Mouse (Mus musculus) forebrain, embryonic 11.5 days (tissue): ENCODE data around the gene Cyb5b. TPM values are rescaled to one million over a fixed set of nuclear protein-coding genes. Genes with fewer than 3 reads are reported as not detected.
"Not testable (repeated sequence)": the region's sequence is repeated elsewhere in the genome, so short reads cannot be mapped to it uniquely, and the experiment has no call there.

Experiments used
- ATAC-seq: fragments of 200-750 bp; cut with Nextera tagmentation; replicated peaks from 2 replicates; pipeline ENCODE4 v1.8.0; 2017; ENCODE audit warnings: moderate TSS enrichment; ENCODE audit not compliant: low FRiP score
- DNase-seq: peaks from one replicate; pipeline ENCODE4 v3.0.0-alpha.2; 2017; ENCODE audit warnings: low spot score
- H3K27ac ChIP-seq: fragments of 300-500 bp; sonication (generic); 2 replicates; pipeline ENCODE4 v1.5.1; 2014; ENCODE audit warnings: low read depth, low read length
- H3K27me3 ChIP-seq: fragments of 300-500 bp; sonication (generic); 2 replicates; pipeline ENCODE4 v1.6.1; 2014; ENCODE audit warnings: mild to moderate bottlenecking, low read length, mixed read lengths; ENCODE audit not compliant: control insufficient read depth, insufficient read depth
- H3K36me3 ChIP-seq: fragments of 300-500 bp; sonication (generic); 2 replicates; pipeline ENCODE4 v1.6.1; 2014; ENCODE audit warnings: mild to moderate bottlenecking, low read length, moderate library complexity, mixed read lengths; ENCODE audit not compliant: control insufficient read depth, insufficient read depth
- H3K4me1 ChIP-seq: fragments of 300-500 bp; sonication (generic); replicated peaks from 2 replicates; pipeline ENCODE4 v1.6.1; 2014; ENCODE audit warnings: low read length, mixed read lengths; ENCODE audit not compliant: control insufficient read depth, insufficient read depth
- H3K4me2 ChIP-seq: fragments of 300-500 bp; sonication (generic); 2 replicates; pipeline ENCODE4 v1.6.1; 2014; ENCODE audit warnings: low read depth, mild to moderate bottlenecking, low read length, moderate library complexity, mixed read lengths; ENCODE audit not compliant: severe bottlenecking
- H3K4me3 ChIP-seq: fragments of 300-500 bp; sonication (generic); 2 replicates; pipeline ENCODE4 v1.5.1; 2014; ENCODE audit warnings: low read depth, low read length
- H3K9ac ChIP-seq: fragments of 300-500 bp; sonication (generic); 2 replicates; pipeline ENCODE4 v1.6.1; 2014; ENCODE audit warnings: low read length
- H3K9me3 ChIP-seq: fragments of 300-500 bp; sonication (generic); 2 replicates; pipeline ENCODE4 v1.6.1; 2016; ENCODE audit warnings: low read length, mixed read lengths; ENCODE audit not compliant: control insufficient read depth
- WGBS: fragments of 180-500 bp; shearing (Covaris S2); extraction: QIAGEN DNeasy Blood & Tissue Kit; methylation state at CpG from one replicate; pipeline ENCODE4 v1.1.7; 2014; 5-methylcytosine and 5-hydroxymethylcytosine counted together
- polyA plus RNA-seq: library from polyadenylated mRNA; unstranded; fragments of >200 nt; fragmentation: Nextera tagmentation; extraction: Ambion mirVana; gene quantifications from 2 replicates; pipeline ENCODE4 v1.2.1, GENCODE M21; 2014

Gene Cyb5b
- polyA plus RNA-seq, 1 experiment from 2014 or later: 173 TPM

- H3K9me3 ChIP-seq: no peaks in the 10 kb centered on the region
- no peak overlapping the region for H3K4me2 ChIP-seq
- no peaks in the 10 kb centered on the region for H3K36me3 ChIP-seq
- 80% methylated on average over 24 of the region's 24 CpGs for WGBS
- no peak overlapping the region for H3K27ac ChIP-seq
- H3K27me3 ChIP-seq: no peaks in the 10 kb centered on the region
- DNase-seq: no peak
- no peak overlapping the region for H3K4me3 ChIP-seq
- no peaks in the 10 kb centered on the region for H3K4me1 ChIP-seq
- ATAC-seq: no peak
- no peak overlapping the region for H3K9ac ChIP-seq
Measured at GRCm38 (mm10) chr8:107197901-107198826, 47.7 kb downstream of the Cyb5b start.

GRCm38 (mm10) chr8:107205164-107205563, 54.7 kb downstream of the Cyb5b start:
- ATAC-seq: no peak
- no peak overlapping the region for H3K4me3 ChIP-seq

DNA sequence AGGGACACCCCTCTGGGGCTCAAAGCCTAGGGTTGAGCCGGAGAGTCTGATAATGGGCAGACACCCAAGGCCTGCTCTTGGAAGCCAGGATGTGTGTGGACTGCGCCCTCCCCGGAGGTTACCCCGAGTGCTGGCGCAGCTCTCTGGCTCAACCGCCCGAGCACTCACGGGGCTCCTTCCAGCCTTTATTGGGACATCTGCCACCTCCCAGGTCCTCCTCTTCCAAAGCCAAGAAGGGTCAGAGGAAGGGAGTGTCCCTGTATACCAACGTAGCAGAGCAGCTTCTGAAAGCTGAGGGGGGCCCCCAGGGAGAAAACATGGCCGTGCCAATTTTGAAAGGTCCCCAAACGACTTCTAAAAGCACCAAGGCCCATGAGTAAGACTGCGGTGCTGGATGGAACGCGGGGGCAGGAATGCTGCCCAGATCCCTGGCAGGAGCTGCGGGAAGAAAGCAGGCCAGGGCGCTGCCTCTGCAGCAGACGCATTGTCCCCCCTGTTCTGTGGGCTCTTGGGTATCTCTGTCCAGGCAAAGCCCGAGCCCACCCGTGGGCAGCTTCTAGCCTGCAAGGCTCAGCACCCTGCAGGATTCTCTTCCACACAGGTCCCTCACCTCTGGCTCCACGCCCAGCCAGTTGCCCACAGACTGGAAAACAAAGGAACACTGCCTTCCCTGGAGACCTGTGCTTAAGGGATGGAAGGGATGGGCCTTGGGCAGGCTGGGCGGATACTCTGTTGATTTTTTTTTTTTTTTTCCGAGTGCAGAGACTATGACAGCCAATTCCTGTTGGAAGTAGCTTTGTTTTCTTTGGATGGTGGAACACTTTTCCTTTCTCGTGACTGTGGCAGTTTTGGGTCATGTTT, 55.5 kb downstream of the Cyb5b start:
- Histone ChIP-seq H3K4me2 (no peak overlapping the region), H3K36me3 (no peaks in the 10 kb centered on the region), H3K27ac (no peak overlapping the region), H3K27me3 (no peaks in the 10 kb centered on the region), H3K9ac (no peak overlapping the region), H3K4me3 (no peak overlapping the region), H3K4me1 (no peaks in the 10 kb centered on the region), H3K9me3 (no peaks in the 10 kb centered on the region)
- DNase-seq (no peak), ATAC-seq (no peak)
- whole genome bisulfite sequencing: 83% methylated on average over 23 of the region's 23 CpGs

More at GRCm38 (mm10) chr8:107205164-107205563, 54.7 kb downstream of the Cyb5b start:
- H3K27ac ChIP-seq: no peak overlapping the region
- no peak for DNase-seq
- H3K9ac ChIP-seq: no peak overlapping the region
- H3K27me3 ChIP-seq: no peaks in the 10 kb centered on the region
- H3K36me3 ChIP-seq: no peaks in the 10 kb centered on the region
- no peaks in the 10 kb centered on the region for H3K4me1 ChIP-seq
- WGBS: 86% methylated on average over 9 of the region's 9 CpGs
- no peak overlapping the region for H3K4me2 ChIP-seq
- H3K9me3 ChIP-seq: no peaks in the 10 kb centered on the region

GRCm38 (mm10) chr8:107206782-107207525, 56.5 kb downstream of the Cyb5b start:
- 85% methylated on average over 9 of the region's 9 CpGs for WGBS
- DNase-seq (no peak), ATAC-seq (no peak)
- no peak overlapping the region for H3K27ac ChIP-seq
- H3K4me2 ChIP-seq: no peak overlapping the region
- H3K9ac ChIP-seq: no peak overlapping the region
- no peaks in the 10 kb centered on the region for H3K4me1 ChIP-seq
- H3K27me3 ChIP-seq: no peaks in the 10 kb centered on the region
- no peak overlapping the region for H3K4me3 ChIP-seq
- H3K9me3 ChIP-seq: no peaks in the 10 kb centered on the region
- H3K36me3 ChIP-seq: no peaks in the 10 kb centered on the region

- ATAC-seq: no peak
- WGBS: 84% methylated on average over 7 of the region's 7 CpGs
- Histone ChIP-seq H3K36me3 (no peaks in the 10 kb centered on the region), H3K27me3 (no peaks in the 10 kb centered on the region), H3K9ac (no peak overlapping the region), H3K27ac (no peak overlapping the region), H3K4me3 (no peak overlapping the region), H3K4me1 (no peaks in the 10 kb centered on the region), H3K4me2 (no peak overlapping the region), H3K9me3 (no peaks in the 10 kb centered on the region)
- DNase-seq: no peak
Measured at GRCm38 (mm10) chr8:107209185-107209584, 58.7 kb downstream of the Cyb5b start.

DNA sequence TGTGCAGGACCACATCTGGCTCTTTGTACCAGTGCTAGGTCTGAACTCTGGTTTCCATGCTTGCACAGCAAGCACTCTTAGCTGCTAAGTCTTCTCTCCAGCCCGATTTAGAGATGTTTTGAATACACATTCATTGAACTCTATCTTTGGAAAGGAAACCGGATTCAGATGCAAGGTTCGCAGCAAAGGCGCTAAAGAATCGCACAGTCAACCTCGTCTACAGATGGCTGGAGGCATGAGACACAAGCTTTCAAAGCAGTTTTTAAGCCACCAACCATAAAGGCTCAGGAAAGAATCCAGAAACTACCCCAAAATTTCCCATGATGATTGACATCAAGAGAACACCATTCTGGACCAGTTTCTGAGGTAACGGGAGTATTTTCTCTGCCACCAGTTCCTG, 61.6 kb downstream of the Cyb5b start:
- H3K27ac ChIP-seq: no peak overlapping the region
- WGBS: 92% methylated on average over 7 of the region's 7 CpGs
- ATAC-seq (no peak), DNase-seq (no peak)
- no peaks in the 10 kb centered on the region for H3K27me3 ChIP-seq
- H3K9ac ChIP-seq: no peak overlapping the region
- no peaks in the 10 kb centered on the region for H3K4me1 ChIP-seq
- no peaks in the 10 kb centered on the region for H3K36me3 ChIP-seq
- no peak overlapping the region for H3K4me2 ChIP-seq
- no peak overlapping the region for H3K4me3 ChIP-seq
- no peaks in the 10 kb centered on the region for H3K9me3 ChIP-seq

- not testable (repeated sequence) for H3K27ac ChIP-seq, DNase-seq, H3K4me1 ChIP-seq, H3K9me3 ChIP-seq, H3K36me3 ChIP-seq, H3K9ac ChIP-seq, ATAC-seq, H3K4me3 ChIP-seq, H3K4me2 ChIP-seq, H3K27me3 ChIP-seq
- WGBS: 75% methylated on average over 7 of the region's 7 CpGs
Measured at GRCm38 (mm10) chr8:107217230-107217629, 66.8 kb downstream of the Cyb5b start.

DNA sequence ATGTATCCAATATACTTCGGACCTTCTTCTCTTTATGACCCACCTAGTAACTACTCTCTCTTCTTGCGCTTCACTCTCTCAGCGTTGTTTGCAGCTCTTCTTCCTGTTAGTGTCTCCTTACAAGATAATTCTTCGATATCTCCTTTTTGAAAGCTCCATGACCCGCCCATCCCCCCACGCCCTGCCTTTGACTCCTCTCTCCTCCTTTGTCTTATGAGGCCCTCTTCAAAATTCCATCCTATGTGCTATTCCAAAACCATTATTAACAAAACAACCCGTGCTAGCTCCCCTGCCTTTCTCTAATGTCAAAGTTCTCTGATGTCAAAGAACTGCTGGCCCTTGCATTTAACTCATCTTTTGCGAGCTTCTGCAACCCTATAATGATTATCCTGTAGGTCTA, 67.7 kb downstream of the Cyb5b start:
- no peak overlapping the region for H3K4me3 ChIP-seq

More for the DNA sequence above, 67.7 kb downstream of the Cyb5b start:
- Histone ChIP-seq H3K4me1 (no peaks in the 10 kb centered on the region), H3K4me2 (no peak overlapping the region), H3K36me3 (no peaks in the 10 kb centered on the region), H3K27me3 (no peaks in the 10 kb centered on the region), H3K27ac (no peak overlapping the region), H3K9ac (no peak overlapping the region), H3K9me3 (no peaks in the 10 kb centered on the region)
- 90% methylated on average over 8 of the region's 8 CpGs for WGBS
- ATAC-seq (no peak), DNase-seq (no peak)
